Mouse (Mus musculus) megakaryocyte, embryonic 14.5 days (primary cell): Measurements from ENCODE around the gene Pla2g4a.

Source experiments
- FLI1 ChIP-seq: IDR thresholded peaks from 2 replicates; pipeline ENCODE4 v1.6.1; 2012; ENCODE audit warnings: low read length, inconsistent platforms, mixed read lengths
- GATA1 ChIP-seq: IDR thresholded peaks from 3 replicates; pipeline ENCODE4 v1.6.1; 2012; ENCODE audit warnings: mixed read lengths, low read length, inconsistent platforms, borderline replicate concordance

DNA sequence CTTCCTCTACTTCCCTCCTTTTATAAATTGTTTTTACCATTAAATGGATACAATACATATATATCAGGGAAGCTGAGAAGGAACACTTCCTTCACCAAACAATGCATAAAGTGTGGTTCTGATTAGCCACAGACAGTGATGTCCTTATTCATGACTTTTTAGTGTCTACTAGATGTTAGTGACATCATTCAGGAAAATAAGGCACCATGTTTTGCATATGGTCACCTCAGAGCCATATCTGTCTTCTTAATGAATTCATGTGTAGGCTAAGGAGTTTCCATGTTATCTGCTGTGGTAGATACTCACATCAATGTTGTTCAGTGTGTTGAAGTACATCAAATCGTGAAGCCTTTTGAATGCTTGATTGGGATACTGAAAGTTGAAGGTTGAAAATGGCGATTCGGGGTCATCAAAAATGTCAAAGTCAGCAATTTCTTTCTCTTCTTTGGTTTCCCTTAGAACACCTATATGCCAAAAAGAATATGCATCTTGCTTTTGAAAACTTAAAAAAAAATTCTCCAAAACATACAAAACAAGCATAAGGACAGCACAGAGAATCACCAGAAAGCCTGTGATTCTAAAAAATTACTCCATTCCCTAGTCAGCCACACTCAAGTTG, 120.7 kb downstream of the Pla2g4a start:
- no peak for TF ChIP-seq GATA1
- TF ChIP-seq FLI1, result no peak
